Mouse (Mus musculus): ENCODE results near the gene Slc52a3. TPM values are rescaled to one million over a fixed set of nuclear protein-coding genes. Genes with fewer than 3 reads are reported as not detected.

Slc52a3 gene
- polyA plus RNA-seq, 1 experiment from 2014 or later, result 1.7 TPM

- Histone ChIP-seq H3K9ac (0 out of 2 replicates have a peak overlapping the region, but pooled peaks have one; percentile 5), H3K27ac (replicated peaks) (peak overlapping the region; percentile 64), H3K36me3 (no peaks in the 10 kb centered on the region), H3K27me3 (no peaks in the 10 kb centered on the region), H3K4me1 (replicated peaks) (peaks cover 72% of the 10 kb centered on the region), H3K4me3 (peak overlapping the region; percentile 3; the same call in 1 of the 2 replicates), H3K9me3 (no peaks in the 10 kb centered on the region), H3K4me2 (peak overlapping the region; percentile 41)
- WGBS, result 20% methylated on average over 9 of the region's 9 CpGs
- no peak for ATAC-seq (ENCODE audit: low FRiP score, low read depth)
Measured at GRCm38 (mm10) chr2:151967176-151967750, 29.0 kb upstream of the Slc52a3 start.

GRCm38 (mm10) chr2:151967792-151968191 lies 28.5 kb upstream of the Slc52a3 start:
- WGBS, result 70% methylated on average over 2 of the region's 2 CpGs
- Histone ChIP-seq H3K4me1 (replicated peaks) (peaks cover 73% of the 10 kb centered on the region), H3K4me3 (no peak overlapping the region), H3K9me3 (no peaks in the 10 kb centered on the region), H3K27ac (replicated peaks) (peak overlapping the region; percentile 64; the same call in 1 of the 2 replicates), H3K4me2 (peak overlapping the region; percentile 41), H3K9ac (no peak overlapping the region), H3K36me3 (no peaks in the 10 kb centered on the region), H3K27me3 (no peaks in the 10 kb centered on the region)
- no peak for ATAC-seq (ENCODE audit: low FRiP score, low read depth)

DNA sequence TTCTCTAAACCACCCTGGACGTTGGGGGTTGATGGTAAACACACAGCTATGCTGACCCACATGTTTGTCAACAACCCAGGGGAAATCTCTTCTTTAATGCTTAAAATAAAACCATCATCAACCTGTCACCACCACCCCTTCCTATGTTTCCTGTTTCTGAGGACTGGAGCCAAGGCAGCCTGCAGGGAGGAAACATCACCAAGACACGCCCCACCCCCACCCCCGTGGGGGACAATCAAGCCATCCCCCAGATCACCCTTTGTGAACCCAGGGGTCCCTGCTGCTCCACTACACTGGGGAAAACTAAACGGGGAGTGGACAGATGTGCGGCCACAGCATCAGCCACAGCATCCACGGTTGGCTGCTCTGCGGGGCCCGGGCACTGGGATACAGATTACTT lies 27.9 kb upstream of the Slc52a3 start:
- Histone ChIP-seq H3K36me3 (no peaks in the 10 kb centered on the region), H3K4me2 (peak overlapping the region; percentile 65), H3K4me3 (no peak overlapping the region), H3K4me1 (replicated peaks) (peaks cover 78% of the 10 kb centered on the region), H3K27ac (replicated peaks) (no peak overlapping the region), H3K9me3 (no peaks in the 10 kb centered on the region), H3K27me3 (no peaks in the 10 kb centered on the region), H3K9ac (no peak overlapping the region)
- 67% methylated on average over 8 of the region's 8 CpGs for whole genome bisulfite sequencing
- ATAC-seq (ENCODE audit: low FRiP score, low read depth), result no peak

- Histone ChIP-seq H3K4me3 (no peak overlapping the region), H3K4me2 (peak overlapping the region; percentile 65), H3K9ac (no peak overlapping the region), H3K27ac (replicated peaks) (no peak overlapping the region), H3K4me1 (replicated peaks) (peaks cover 81% of the 10 kb centered on the region), H3K9me3 (no peaks in the 10 kb centered on the region), H3K36me3 (no peaks in the 10 kb centered on the region), H3K27me3 (no peaks in the 10 kb centered on the region)
- 77% methylated on average over 7 of the region's 7 CpGs for WGBS
- ATAC-seq (ENCODE audit: low FRiP score, low read depth), result no peak
Measured at GRCm38 (mm10) chr2:151968986-151969385, 27.3 kb upstream of the Slc52a3 start.

DNA sequence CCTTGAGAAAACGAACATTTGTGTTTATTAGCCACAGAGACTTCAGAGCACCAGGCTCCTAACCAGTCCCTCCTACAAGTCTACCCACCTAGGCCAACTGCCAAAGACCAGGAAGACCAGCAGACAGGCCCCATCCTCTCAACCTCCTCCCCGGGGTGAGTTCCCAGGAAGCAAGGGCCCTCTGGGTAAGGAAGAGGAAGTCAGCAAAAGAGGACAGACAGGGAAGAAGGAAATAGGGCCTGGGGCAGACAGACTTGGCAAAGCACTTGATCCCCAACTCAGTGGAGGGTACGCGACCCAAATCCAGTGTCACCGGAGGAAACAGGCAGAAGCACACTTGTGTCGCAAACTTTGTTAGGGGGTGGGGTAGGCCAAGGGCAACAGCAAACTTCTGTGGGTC lies 26.9 kb upstream of the Slc52a3 start:
- Histone ChIP-seq H3K4me1 (replicated peaks) (peaks cover 79% of the 10 kb centered on the region), H3K9ac (no peak overlapping the region), H3K27me3 (no peaks in the 10 kb centered on the region), H3K9me3 (no peaks in the 10 kb centered on the region), H3K36me3 (no peaks in the 10 kb centered on the region), H3K27ac (replicated peaks) (no peak overlapping the region), H3K4me3 (no peak overlapping the region), H3K4me2 (peak overlapping the region; percentile 65)
- no peak for ATAC-seq (ENCODE audit: low FRiP score, low read depth)
- 95% methylated on average over 6 of the region's 6 CpGs for WGBS

- no peaks in the 10 kb centered on the region for H3K36me3 ChIP-seq
- peak; percentile 91 for ATAC-seq (ENCODE audit: low FRiP score, low read depth)
- H3K9ac ChIP-seq, result peak overlapping the region; percentile 50
- peak overlapping the region; percentile 80 for H3K27ac ChIP-seq (replicated peaks)
- no peaks in the 10 kb centered on the region for H3K9me3 ChIP-seq
- 43% methylated on average over 53 of the region's 53 CpGs for WGBS
- H3K4me3 ChIP-seq, result peak overlapping the region; percentile 41
- H3K27me3 ChIP-seq, result no peaks in the 10 kb centered on the region
- peaks cover 74% of the 10 kb centered on the region for H3K4me1 ChIP-seq (replicated peaks)
- H3K4me2 ChIP-seq, result peak overlapping the region; percentile 65
Measured at GRCm38 (mm10) chr2:151970191-151971172, 25.8 kb upstream of the Slc52a3 start.

GRCm38 (mm10) chr2:151971748-151972147 lies 24.6 kb upstream of the Slc52a3 start:
- Histone ChIP-seq H3K4me1 (replicated peaks) (peaks cover 71% of the 10 kb centered on the region), H3K4me3 (no peak overlapping the region), H3K27me3 (no peaks in the 10 kb centered on the region), H3K4me2 (peak overlapping the region; percentile 65; the same call in 1 of the 2 replicates), H3K36me3 (no peaks in the 10 kb centered on the region), H3K9ac (no peak overlapping the region), H3K9me3 (no peaks in the 10 kb centered on the region), H3K27ac (replicated peaks) (no peak overlapping the region)
- ATAC-seq (ENCODE audit: low FRiP score, low read depth), result no peak
- WGBS, result 77% methylated on average over 5 of the region's 5 CpGs

DNA sequence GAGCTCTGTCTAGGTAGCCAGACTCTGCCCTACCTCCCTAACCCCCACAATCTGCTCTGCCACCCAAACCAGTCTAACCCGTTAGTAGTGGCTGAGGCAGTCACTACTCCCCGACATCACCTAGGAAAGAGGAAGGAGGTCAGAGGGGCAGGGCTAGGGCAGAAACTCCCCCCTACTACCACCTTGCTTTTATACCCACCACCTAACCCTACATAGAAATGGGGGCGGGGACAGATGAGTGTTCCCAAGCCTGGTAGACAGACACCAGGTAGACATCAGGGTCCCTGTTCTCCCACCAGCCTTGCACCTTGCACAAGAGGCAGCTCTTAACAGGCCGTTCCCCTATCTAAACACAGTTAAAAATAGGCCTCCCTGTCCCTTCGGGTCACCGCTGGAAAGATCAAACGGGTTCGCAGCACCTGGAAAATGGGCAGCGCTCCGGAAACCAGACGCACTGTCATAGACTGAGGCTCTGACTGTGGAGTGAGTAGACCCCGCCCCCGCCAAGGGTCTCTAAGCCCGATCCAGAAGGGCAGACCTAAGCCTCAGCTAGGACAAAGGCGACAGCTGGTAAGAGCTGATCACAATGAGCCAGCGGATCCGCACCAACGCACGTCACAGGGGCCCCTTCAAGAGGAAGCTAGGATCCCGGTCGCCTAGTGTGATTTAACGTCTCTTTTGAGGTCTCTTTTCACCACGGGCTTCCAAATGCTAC lies 23.3 kb upstream of the Slc52a3 start:
- Histone ChIP-seq H3K9ac (peak overlapping the region; percentile 20; the same call in 1 of the 2 replicates), H3K4me3 (peak overlapping the region; percentile 32), H3K27me3 (no peaks in the 10 kb centered on the region), H3K4me1 (replicated peaks) (peaks cover 64% of the 10 kb centered on the region), H3K4me2 (peak overlapping the region; percentile 55), H3K36me3 (no peaks in the 10 kb centered on the region), H3K27ac (replicated peaks) (0 out of 2 replicates have a peak overlapping the region, but pooled peaks have one; percentile 23), H3K9me3 (no peaks in the 10 kb centered on the region)
- no peak for ATAC-seq (ENCODE audit: low FRiP score, low read depth)
- WGBS, result 18% methylated on average over 23 of the region's 23 CpGs

DNA sequence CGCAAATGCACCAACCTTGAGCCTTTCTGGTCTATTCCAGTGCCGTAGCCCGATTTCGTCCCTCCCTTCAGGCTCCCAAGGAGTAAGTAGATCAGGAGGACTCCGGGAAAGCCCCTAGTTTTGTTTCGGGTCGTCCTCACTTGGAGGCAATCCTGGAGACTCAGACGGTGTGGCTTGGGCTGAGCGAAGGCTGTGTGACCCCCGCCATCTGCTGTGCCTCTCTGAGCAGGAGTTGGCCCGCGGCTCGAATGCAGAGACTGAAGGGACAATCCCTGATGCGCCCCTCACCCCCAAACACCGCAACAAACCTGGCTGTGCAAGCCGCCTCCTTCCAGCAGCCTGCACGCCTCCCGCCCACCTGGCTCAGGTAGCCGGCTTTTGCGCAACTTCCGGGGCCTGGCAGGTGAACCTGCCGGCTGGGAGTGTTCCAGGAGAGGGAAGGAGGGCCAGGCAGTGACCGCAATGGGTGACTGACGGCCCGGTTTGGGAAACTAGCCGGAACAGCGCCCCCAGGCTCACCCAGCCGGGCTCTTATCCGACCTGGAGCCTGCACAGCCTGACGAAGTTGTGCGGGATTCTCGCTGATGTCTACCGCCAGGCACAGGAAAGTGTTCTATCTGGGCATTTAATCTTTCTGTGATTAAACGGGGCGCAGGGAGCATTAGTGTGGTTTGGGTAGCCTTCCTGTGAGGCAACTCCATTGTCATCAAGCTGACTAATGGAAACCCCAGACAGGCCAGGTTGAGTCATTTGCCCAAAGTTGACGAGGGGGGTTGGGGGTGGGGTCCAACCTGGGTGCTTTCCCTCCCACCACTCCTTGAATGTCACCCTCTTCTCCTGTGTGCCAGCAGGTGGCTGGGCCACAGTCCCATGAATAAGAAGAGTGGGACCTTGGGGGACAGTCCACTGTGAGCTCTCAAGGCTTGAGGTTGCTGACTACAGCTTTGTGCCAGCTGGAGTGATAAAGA lies 22.4 kb upstream of the Slc52a3 start:
- H3K27ac ChIP-seq (replicated peaks), result 0 out of 2 replicates have a peak overlapping the region, but pooled peaks have one; percentile 0

GRCm38 (mm10) chr2:151975295-151975694 lies 21.0 kb upstream of the Slc52a3 start:
- 91% methylated on average over 5 of the region's 5 CpGs for WGBS
- Histone ChIP-seq H3K27me3 (no peaks in the 10 kb centered on the region), H3K9ac (no peak overlapping the region), H3K4me1 (replicated peaks) (peaks cover 59% of the 10 kb centered on the region), H3K36me3 (no peaks in the 10 kb centered on the region), H3K9me3 (no peaks in the 10 kb centered on the region), H3K4me3 (no peak overlapping the region), H3K27ac (replicated peaks) (no peak overlapping the region), H3K4me2 (no peak overlapping the region)
- no peak for ATAC-seq (ENCODE audit: low FRiP score, low read depth)

More for the DNA sequence above, 22.4 kb upstream of the Slc52a3 start:
- Histone ChIP-seq H3K4me2 (peak overlapping the region; percentile 55), H3K27me3 (no peaks in the 10 kb centered on the region), H3K4me1 (replicated peaks) (peaks cover 64% of the 10 kb centered on the region), H3K9me3 (no peaks in the 10 kb centered on the region), H3K36me3 (no peaks in the 10 kb centered on the region), H3K4me3 (peak overlapping the region; percentile 32), H3K9ac (peak overlapping the region; percentile 20; the same call in 1 of the 2 replicates)
- ATAC-seq (ENCODE audit: low FRiP score, low read depth), result no peak
- WGBS, result 6% methylated on average over 36 of the region's 36 CpGs

- H3K4me1 ChIP-seq (replicated peaks), result peaks cover 59% of the 10 kb centered on the region
- no peaks in the 10 kb centered on the region for H3K27me3 ChIP-seq
- no peak for ATAC-seq (ENCODE audit: low FRiP score, low read depth)
- no peak overlapping the region for H3K27ac ChIP-seq (replicated peaks)
- H3K4me3 ChIP-seq, result no peak overlapping the region
- H3K9me3 ChIP-seq, result no peaks in the 10 kb centered on the region
- no peaks in the 10 kb centered on the region for H3K36me3 ChIP-seq
- H3K9ac ChIP-seq, result no peak overlapping the region
- no peak overlapping the region for H3K4me2 ChIP-seq
- WGBS, result 74% methylated on average over 3 of the region's 3 CpGs
Measured at GRCm38 (mm10) chr2:151976067-151976466, 20.2 kb upstream of the Slc52a3 start.
